Mouse (Mus musculus): Measurements from ENCODE around the gene Chst5.
"Not testable (repeated sequence)": the region's sequence is repeated elsewhere in the genome, so short reads cannot be mapped to it uniquely, and the experiment has no call there.

Gene Chst5

DNA sequence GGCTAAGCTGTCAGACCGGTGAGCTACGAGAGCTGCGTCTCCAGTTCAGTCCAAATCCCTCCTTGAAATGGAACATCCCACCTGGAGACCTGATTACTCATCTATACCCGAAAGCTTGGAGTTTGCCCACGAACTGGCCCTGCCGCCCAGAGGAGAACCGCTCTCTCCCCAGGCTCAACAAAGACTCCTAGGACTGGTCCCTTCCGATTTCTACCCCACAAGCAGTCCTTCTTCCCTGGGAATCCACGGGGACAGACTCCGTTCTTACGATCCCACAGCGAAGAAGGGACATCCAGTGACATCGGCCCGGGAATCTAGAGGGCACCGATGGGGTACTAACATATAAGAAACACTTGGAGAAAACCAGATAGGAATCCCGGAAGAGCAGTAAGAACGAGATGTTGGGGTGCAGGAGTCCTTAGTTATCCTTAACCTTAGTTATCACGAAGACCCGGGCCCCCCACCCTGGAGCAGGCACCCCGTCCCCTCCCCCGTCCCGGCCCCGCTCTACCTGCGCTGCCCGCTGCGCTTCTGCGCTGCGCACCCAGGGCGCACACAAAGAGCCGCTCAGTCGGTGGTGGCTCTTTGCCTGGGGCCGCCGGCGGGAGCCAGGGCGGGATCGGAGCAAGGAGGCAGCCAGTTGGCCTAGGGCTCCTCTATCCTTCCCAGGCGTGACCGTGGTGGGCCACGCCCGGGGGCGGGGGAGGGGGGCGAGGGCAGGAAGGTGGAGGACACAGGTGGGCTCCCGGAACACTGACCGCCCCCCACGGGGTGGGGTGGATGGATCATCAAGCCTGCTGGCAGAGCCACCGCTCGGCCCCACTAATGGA is at the start of gene Chst5:
Gene Chst5, minus strand, starts transcription at position 827 of the 830 bp plus-strand sequence.
- DNase-seq (ENCODE audit: low spot score) = no peak

DNA sequence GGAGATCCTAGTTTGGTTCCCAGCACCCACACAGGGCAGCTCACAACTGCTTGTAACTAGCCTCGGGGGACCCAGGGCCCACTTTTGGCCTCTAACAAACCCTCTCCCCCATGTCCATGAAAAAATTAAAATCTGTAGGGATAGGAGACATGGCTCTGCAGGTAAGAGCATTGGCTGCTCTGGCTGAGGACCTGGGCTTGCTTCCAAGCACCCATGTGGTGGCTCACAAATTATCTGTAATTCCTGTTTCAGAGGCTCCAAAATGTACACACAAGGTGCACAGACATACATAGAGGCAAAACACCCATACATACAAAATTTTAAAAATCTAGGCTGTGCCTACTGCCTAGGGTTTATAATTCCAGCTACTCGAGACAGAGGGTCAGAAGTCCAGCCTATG is 47.0 kb upstream of the Chst5 start:
- no peak for DNase-seq (ENCODE audit: low spot score)

DNA sequence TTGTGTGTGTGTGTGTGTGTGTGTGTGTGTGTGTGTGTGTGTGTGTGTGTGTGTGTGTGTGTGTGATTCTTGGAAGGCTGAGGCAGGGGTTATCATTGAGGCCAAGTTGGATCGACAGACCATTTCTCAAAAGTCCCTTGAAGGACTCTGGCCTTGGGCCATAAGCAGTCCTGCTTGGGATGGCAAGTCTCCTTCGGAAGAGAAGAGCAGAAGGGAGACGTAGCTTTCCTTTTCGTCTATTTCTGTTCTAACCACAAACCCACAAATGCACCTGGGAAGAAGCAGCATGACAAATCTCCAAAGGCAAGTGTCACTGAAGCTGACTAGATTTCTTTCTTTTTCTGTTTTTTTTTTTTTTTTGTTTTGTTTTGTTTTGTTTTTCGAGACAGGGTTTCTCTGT is 45.6 kb upstream of the Chst5 start:
- no peak for DNase-seq (ENCODE audit: low spot score)

DNA sequence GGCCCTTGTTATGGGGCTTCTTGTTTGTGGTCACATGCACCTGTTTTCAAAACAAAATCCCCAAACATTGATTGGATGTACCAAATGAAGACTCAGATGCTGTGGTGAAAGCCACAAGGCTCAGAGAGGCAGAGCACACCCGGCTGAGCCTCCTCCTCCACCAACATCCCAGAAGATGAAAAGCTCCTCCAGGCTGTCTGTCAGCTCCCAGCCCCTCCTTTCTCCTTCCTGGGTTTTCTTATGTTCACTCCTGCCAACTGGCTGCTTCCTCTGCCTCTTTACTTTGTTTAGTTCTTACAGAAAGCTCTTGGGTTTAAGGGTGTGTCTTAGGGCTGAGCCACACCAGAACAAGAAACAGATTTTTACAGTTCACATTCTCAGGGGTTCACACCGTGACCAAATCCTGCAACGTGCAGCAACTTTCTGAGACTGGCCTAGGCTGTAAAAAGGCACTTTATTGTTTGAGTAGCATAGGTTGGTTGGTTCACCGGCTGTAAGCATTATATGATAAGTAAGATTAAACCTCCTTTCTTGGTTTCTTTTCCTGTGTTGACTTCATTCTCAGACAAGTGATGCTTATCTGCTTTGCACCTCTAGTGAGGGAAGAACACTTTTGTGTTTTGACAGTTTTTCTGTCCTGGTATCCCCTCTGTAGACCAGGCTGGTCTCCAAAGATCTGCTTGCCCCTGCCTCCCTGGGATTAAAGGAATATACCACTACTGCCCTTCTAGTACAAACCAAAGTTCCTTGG is 44.8 kb upstream of the Chst5 start:
- no peak for DNase-seq (ENCODE audit: low spot score)

DNA sequence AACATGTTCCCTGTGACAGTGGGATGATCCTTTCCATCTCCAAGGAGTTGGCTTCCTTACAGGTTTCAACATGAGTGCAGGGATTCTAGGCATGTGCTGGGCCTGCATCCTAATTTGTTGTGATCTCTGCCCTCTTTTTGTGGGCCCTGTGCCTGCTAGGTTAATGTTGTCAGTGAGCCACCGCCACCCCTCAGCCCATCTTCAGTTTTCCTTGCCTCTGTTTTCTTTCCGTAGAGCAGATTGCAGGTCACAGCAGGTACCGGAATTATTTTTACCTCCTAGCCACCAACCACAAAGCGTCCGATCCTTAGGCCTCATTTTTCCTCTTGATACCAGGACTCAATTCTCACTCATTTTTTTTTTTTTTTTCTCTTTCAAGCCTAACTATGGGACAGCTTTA is 41.7 kb upstream of the Chst5 start:
- no peak for DNase-seq (ENCODE audit: low spot score)

DNA sequence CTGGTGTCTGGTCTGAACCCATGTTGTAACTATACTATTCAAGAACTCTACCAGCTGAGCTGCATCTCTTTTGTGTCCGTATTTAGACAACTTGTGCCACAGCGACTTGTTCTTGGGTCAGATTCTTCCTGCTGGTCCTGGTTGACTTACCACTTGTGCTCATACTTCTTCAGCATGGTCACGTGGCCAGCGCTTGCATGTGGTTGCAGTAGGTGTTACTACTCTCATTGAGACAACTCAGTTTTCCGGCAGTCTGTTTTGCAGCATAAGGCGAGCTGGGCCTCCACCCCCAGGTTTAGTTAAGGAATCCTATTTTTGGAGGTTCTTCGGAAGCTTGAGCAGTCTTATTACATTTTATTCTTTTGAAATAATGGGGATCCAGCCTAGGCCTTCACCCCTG is 41.1 kb upstream of the Chst5 start:
- DNase-seq (ENCODE audit: low spot score) = no peak

DNA sequence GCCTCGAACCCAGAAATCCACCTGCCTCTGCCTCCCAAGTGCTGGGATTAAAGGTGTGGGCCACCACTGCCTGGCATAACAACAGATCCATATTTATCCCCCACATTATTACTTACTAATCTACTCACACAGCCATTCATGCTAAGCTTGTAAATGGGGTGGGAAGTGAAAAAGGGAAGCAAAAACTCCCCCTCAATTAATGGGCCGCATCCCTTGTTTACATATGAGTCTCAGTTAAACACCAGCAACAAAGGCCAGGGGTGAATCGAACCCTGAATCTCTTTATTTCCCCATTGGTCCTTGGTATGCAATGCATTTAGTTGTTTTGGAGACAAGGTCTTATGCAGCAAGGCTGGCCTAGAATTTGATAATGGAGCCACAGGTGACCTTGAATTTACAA is 40.6 kb upstream of the Chst5 start:
- DNase-seq (ENCODE audit: low spot score) = no peak

DNA sequence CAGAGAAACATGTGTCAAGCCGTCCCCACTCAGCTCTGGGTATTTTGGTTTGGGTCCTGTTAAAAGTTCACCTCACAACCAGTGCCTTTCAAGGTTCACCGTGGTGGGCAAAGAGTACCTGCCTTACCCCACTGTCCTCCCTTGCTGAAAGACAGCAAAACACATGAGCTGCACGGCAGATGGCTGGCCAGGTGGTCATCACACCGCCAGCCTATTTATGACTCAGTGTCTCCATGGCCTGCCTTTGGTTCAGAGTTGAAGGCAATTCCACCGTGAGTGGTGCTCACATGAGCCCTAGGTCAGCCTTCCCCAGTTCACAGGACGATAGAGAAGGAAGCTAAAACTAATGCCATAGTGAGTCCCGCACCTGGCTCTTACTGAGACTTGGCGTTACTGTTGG is 37.7 kb upstream of the Chst5 start:
- no peak for DNase-seq (ENCODE audit: low spot score)

DNA sequence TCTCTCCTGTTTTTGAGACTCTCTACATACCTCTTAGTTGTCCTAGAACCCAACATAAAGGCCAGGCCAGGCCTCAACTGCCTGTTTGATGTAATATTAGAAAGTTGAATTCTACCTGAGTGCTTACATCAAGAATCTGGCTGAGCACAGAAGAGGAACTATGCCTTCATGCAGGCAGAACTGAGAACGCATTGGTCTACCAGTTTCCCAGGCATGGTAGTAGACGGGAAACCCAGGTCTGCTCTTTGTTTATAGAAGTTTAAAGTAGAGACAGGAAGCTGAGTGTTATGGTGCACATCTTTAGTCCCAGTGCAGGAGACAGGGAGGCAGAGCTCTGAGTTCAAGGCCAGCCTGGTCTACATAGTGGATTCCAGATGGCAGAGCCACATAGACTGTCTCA is 36.9 kb upstream of the Chst5 start:
- DNase-seq (ENCODE audit: low spot score) = no peak

DNA sequence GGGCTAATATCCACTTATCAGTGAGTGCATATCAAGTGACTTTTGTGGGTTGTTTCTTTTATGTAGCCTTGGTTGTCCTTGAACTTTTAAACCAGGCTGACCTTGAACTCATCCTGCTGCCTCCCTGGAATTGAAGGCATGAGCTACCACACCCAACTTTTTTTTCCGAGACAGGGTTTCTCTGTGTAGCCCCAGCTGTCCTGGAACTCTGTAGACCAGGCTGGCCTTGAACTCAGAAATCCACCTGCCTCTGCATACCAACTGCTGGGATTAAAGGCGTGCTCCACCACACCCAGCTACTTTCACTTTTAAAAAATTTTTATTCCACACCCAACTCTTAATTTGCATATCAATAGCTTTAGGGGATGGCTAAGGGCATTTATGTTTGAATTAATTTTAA is 33.3 kb upstream of the Chst5 start:
- DNase-seq (ENCODE audit: low spot score) = no peak

DNA sequence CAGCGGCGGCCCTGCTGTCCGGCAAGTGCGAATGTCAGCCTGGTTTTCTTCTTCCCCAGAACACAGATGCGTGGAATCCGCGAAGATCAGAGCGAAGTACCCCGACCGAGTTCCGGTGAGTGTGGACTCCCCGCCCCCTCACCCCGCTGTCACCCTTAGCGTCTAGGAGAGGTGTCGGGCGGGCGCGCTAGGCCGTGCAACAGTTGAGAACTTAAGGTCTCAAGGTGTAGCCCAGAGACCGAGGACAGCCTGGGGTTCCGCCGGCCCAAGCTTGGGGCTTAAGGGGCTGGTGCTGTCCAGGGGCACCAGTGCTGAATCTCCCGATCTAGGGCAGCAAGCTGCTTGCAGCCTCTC is 30.8 kb upstream of the Chst5 start:
- no peak for DNase-seq (ENCODE audit: low spot score)

DNA sequence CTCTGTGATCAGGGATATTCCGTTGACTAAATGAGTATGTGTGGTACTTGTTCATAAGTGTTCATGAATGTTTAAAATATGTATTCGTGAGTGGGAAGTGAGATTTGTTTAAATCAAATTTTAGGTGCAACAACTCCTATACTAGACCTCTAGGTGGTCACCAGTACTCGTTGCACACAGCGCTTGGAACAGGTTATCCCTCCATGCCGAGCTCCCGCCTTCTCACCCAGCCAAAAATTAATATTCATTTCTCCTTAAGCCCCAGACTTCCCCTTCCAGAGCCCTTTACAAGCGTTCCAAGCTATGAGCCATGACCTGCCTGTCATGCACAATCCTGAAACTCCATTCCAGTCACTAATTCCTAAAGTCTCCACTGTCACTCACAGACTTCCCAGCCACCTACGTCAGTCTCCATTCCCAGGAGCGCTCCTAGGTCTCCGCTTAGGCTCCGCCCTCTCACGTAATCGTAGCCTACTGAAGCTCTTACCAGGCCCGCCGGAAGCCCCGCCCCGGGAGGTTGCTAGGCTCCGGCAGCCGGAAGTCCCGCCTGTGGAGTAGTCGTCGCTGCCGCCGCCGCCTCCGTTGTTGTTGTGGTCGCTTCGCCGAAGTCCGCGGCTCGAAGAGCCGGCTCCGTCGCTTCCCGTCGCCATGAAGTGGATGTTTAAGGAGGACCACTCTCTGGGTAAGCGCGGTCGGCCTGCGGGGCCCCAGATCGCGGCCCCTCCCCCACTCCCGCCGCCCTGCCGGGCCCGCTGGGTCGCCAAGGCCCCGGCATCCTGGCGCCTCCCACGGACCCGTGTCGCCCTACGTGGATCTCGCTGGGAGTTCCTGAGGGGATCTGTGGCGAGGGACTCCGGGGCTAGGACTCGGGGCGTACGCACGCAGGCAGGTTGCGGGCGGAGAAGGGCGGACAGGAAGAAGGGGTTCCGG is 30.2 kb upstream of the Chst5 start, which contains the start of gene Gabarapl2:
Gene Gabarapl2, plus strand, starts transcription at position 533 of the 930 bp plus-strand sequence.
- DNase-seq (ENCODE audit: low spot score) = peak; percentile 90

DNA sequence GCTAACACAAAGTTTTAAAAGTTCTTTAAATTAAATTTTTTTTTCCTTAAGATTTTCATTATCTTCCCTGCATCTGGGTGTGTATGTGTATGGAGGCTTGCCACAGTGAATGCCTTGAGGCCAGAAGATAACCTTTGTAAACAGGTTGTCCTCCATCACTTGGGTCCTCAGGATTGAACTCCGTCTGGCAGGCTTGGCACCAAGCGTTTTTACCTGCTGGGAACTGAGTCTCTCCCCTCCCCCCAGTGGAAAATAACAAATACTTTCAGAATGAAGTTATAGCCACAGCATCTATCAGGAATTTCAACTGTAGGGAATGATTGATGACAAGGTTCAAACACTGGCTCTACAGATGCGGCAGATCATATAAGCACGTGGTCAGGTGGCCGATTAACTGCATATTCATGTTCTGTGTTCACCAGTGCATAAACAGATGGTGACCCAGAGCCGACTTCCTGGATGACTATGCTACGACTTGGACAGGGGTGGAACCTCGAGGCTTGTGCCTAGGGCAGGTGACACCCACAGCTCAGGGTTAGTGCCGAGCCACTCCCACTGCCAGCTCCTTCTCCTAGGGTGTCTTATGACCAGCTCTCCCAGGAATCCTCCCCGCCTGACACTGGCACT is 29.4 kb upstream of the Chst5 start:
- no peak for DNase-seq (ENCODE audit: low spot score)

DNA sequence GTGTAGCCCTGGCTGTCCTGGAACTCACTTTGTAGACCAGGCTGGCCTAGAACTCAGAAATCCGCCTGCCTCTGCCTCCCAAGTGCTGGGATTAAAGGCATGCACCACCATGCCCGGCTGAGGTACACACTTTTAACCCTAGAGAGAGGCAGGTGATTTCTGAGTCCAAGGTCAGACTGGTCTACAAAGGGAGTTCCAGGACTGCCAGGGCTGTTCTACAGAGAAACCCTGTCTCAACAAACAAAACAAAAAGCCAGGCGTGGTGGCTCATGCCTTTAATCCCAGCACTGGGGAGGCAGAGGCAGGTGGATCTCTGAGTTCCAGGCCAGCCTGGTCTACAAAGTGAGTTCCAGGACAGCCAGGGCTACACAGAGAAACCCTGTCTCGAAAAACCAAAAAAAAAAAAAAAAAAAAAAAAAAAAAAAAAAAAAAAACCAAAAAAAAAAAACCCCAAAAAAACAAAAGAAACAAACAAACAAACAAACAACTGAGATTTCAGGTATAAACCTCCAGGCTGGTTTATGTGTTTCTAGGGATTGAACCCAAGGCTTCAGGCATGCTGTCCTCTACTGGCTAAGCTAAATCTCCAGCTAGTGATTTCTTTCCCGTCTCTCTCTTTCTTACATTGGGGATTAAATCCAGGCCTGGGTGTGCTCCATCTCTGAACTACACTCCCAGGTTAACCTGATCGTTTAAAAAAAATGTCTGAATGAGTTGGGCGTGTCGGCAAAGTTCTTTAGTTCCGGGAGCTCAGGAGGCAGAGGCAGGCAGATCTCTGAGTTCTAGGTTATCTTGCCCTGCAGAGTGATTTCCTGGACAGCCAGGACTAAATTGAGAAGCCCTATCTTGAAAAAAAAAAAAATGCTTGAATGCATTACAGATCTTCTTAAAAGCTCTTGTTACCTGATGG is 28.1 kb upstream of the Chst5 start:
- not testable (repeated sequence) for DNase-seq (ENCODE audit: low spot score)

DNA sequence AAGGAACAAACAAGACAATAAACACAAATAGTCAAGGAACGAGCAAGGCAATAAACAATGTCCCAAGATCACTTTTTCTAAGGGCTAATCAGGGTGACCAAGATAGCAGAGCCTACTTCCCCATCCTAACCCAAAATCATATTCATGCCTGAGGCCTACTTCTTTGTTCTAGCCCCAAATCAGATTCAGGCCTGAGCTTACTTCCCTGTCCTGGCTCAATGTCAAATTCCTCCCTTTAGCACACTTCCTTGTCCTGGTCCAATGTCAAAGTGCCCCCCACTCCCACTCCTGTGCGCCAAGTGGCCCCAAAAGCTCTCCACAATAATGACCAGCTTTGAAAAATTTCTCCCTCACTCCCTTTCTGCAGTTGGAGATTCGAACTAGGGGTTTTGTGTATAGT is 26.9 kb upstream of the Chst5 start:
- no peak for DNase-seq (ENCODE audit: low spot score)

DNA sequence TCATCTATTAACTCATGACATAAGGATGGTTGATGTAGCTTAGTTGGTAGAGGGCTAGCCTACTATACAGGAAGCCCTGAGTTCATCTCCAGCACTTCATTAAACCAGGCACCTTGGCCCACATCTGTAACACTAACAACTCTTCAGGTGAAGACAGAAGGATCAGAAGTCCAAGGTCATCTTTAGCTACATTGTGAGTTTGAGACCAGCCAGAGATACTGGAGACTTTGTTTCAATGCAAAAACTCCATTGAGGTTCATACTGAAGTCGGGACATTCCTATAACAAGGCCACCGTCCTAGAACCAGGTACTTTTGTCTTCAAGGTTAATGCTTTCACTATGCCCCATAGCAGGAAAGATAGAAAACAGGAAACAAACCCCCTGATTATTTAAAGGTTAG is 24.0 kb upstream of the Chst5 start:
- no peak for DNase-seq (ENCODE audit: low spot score)

DNA sequence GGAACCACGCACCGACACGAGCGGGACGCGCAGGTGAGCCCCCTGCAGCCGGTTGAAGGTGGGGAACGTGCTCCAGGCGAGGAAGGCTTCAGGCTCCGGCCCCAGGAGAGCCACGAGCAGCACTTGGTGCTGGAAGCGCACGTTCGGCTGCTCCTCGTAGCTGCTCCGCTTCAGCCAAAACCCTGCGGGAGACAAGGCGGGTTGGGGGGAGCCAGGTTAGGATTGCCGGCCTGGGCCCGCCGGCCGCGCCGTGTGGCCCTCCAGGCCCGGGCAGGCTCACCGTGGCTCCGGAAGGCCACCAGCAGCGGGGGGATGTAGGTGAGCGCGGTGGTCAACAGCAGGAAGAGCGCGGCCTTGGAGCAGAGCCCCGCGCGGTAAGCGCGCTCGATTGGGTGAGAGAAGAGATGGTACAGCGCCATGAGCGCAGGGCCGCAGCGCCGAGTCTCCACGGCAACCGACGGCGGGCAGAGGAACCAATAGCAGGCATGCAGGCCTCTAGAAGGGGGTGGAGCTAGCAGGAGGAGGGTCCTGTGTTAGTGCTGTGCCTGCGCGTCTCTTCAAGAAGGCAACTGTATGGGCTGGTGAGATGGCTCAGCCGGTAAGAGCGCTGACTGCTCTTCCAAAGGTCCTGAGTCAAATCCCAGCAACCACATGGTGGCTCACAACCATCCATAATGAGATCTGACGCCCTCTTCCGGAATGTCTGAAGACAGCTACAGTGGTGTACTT is 23.3 kb upstream of the Chst5 start, which contains the start of gene Tmem231:
Gene Tmem231, minus strand, starts transcription at position 534 of the 729 bp plus-strand sequence.
- DNase-seq (ENCODE audit: low spot score) = no peak

DNA sequence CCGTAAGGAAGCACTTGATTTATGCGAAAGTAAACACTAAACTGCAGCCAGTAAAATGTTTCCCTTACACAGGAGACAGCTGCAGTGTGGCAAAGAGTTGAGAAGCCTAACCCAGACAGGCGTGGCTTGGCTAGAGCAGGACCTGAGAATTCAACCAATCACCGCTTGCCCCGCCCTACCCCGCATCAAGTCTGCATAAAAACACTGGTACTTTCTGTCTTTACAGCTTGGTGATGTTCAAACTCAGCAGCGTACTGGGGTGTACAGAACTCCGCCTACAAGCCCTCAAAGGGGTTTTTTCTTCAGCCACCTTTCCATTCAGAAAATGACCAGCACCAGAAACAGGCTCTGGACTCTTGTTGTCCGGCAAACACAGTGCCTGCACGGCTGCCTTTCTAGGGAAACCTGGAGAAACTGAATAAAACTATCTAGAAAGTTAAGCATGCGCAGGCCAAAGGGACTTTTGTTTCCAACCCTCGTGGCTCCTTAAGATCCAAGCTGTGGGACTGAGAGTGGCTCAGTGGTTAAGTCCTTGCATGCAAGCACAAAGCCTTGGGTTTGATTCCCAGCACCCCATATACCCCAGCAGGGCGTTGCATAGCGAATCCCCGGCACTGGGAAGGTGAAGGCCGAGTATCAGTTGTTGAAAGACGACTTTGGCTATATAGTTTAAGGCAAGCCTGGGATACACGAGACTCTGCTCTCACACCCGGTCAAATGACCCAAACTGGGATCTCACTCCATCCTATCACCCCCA is 22.5 kb upstream of the Chst5 start:
- DNase-seq (ENCODE audit: low spot score) = no peak

DNA sequence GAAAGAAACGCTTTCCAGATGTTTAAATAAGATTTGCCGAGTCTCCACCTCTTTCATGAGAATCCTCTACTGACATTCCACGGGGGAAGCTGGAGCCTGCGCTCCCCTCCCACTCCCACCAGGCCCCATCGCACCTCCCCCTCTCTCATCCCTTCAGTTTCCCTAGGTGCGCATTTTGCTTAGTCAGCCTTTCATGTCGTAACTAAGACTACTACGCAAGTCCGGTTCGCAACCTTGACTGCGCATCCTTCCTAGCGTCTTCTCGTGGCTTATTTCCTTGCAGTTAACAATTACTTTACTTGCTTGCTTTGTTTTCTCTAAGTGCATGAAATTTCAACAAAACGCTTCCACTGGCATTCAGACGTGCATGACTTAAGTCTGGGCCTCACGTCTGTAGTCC is 21.5 kb upstream of the Chst5 start:
- DNase-seq (ENCODE audit: low spot score) = no peak

Data from layer of hippocampus, adult 9-10 months (tissue).